Mouse (Mus musculus) CH12.LX (cell line): ENCODE measurements around the gene Comt. TPM values are rescaled to one million over a fixed set of nuclear protein-coding genes. Genes with fewer than 3 reads are reported as not detected.

Source experiments
- DNase-seq: peaks from one replicate; pipeline ENCODE4 v3.0.0-alpha.2; 2013; ENCODE audit errors: extremely low read depth
- H3K27ac ChIP-seq: 2 replicates; pipeline ENCODE4 v1.5.1; 2012; ENCODE audit warnings: low read depth, mild to moderate bottlenecking, control low read depth, moderate library complexity; ENCODE audit not compliant: insufficient read depth
- H3K27me3 ChIP-seq: replicated peaks from 2 replicates; pipeline ENCODE3; 2012; ENCODE audit warnings: inconsistent platforms
- H3K36me3 ChIP-seq, 2 experiments: replicated peaks in 1 of 2; 2 replicates each; pipeline versions ENCODE3 to v1.6.1; 2012; ENCODE audit warnings: inconsistent platforms in 1 of 2, low read length in 1 of 2, mild to moderate bottlenecking in 1 of 2, mixed read lengths in 1 of 2, moderate library complexity in 1 of 2; ENCODE audit not compliant: control insufficient read depth in 1 of 2, insufficient read depth in 1 of 2
- H3K4me1 ChIP-seq, 2 experiments: 2 replicates each; pipeline ENCODE4 v1.6.1; 2012; ENCODE audit warnings: inconsistent platforms in 1 of 2, moderate library complexity in 1 of 2; ENCODE audit not compliant: insufficient read depth in 2 of 2, control insufficient read depth in 1 of 2
- H3K4me2 ChIP-seq: 2 replicates; pipeline ENCODE4 v1.6.1; 2012; ENCODE audit warnings: low read depth, mild to moderate bottlenecking, control low read depth; ENCODE audit not compliant: poor library complexity, insufficient read depth, severe bottlenecking
- H3K4me3 ChIP-seq, 3 experiments: fragments of 150-350 bp in 1 of 3; sonication (generic) in 1 of 3; replicated peaks in 1 of 3; 2 replicates each; pipeline versions ENCODE3 to v1.5.1; 2011 to 2012; ENCODE audit warnings: low read depth in 2 of 3, low read length in 2 of 3, mild to moderate bottlenecking in 2 of 3, moderate library complexity in 2 of 3, control low read depth in 1 of 3, improper control_type of control experiment in 1 of 3, inconsistent platforms in 1 of 3, mixed read lengths in 1 of 3; ENCODE audit not compliant: poor library complexity in 1 of 3
- H3K79me2 ChIP-seq: replicated peaks from 2 replicates; pipeline ENCODE4 v1.6.1; 2012; ENCODE audit warnings: mild to moderate bottlenecking, moderate library complexity; ENCODE audit not compliant: control insufficient read depth, poor library complexity, insufficient read depth, severe bottlenecking; ENCODE audit errors: extremely low read depth
- H3K9ac ChIP-seq: 2 replicates; pipeline ENCODE4 v1.6.1; 2012; ENCODE audit warnings: low read depth, mild to moderate bottlenecking, control low read depth, moderate library complexity; ENCODE audit not compliant: insufficient read depth
- H3K9me3 ChIP-seq: replicated peaks from 2 replicates; pipeline ENCODE3; 2012; ENCODE audit warnings: low read length, inconsistent platforms, mixed read lengths
- ELF1 ChIP-seq: IDR thresholded peaks from 2 replicates; pipeline ENCODE4 v1.6.1; 2014; ENCODE audit warnings: low read depth, mild to moderate bottlenecking, inconsistent platforms, low read length, improper control_type of control experiment
- ETS1 ChIP-seq: conservative IDR thresholded peaks from 2 replicates; pipeline ENCODE4 v1.6.1; 2012; ENCODE audit warnings: low read depth, mild to moderate bottlenecking, inconsistent platforms, low read length, improper control_type of control experiment, moderate library complexity
- IRF4 ChIP-seq: IDR thresholded peaks from 2 replicates; pipeline ENCODE4 v1.6.1; 2014; ENCODE audit warnings: low read depth, mild to moderate bottlenecking, inconsistent platforms, low read length, improper control_type of control experiment
- KAT2A ChIP-seq: IDR thresholded peaks from 2 replicates; pipeline ENCODE4 v1.6.1; 2012; ENCODE audit warnings: low read length, improper control_type of control experiment, inconsistent platforms; ENCODE audit not compliant: insufficient replicate concordance
- MAX ChIP-seq: IDR thresholded peaks from 2 replicates; pipeline ENCODE4 v1.6.1; 2011; ENCODE audit warnings: low read length, improper control_type of control experiment
- MEF2A ChIP-seq: IDR thresholded peaks from 2 replicates; pipeline ENCODE4 v1.6.1; 2014; ENCODE audit warnings: low read depth, mild to moderate bottlenecking, inconsistent platforms, low read length, improper control_type of control experiment, borderline replicate concordance
- NELFE ChIP-seq: IDR thresholded peaks from 2 replicates; pipeline ENCODE4 v1.6.1; 2011; ENCODE audit warnings: low read depth, low read length, improper control_type of control experiment
- PAX5 ChIP-seq: IDR thresholded peaks from 2 replicates; pipeline ENCODE4 v1.6.1; 2012; ENCODE audit warnings: low read length, inconsistent platforms, mixed read lengths
- POLR2AphosphoS2 ChIP-seq: IDR thresholded peaks from 2 replicates; pipeline ENCODE4 v1.6.1; 2011; ENCODE audit warnings: low read depth, low read length, improper control_type of control experiment
- UBTF ChIP-seq: IDR thresholded peaks from 2 replicates; pipeline ENCODE4 v1.6.1; 2012; ENCODE audit warnings: low read depth, mild to moderate bottlenecking, inconsistent platforms, low read length, improper control_type of control experiment, moderate library complexity
- USF2 ChIP-seq: conservative IDR thresholded peaks from 2 replicates; pipeline ENCODE4 v1.6.1; 2011; ENCODE audit warnings: low read depth, low read length, improper control_type of control experiment
- ZC3H11A ChIP-seq: IDR thresholded peaks from 2 replicates; pipeline ENCODE4 v1.6.1; 2012; ENCODE audit warnings: low read depth, mild to moderate bottlenecking, inconsistent platforms, low read length, improper control_type of control experiment
- ZKSCAN1 ChIP-seq: IDR thresholded peaks from 2 replicates; pipeline ENCODE4 v1.6.1; 2012; ENCODE audit warnings: low read depth, inconsistent platforms, low read length, improper control_type of control experiment, borderline replicate concordance
- ZMIZ1 ChIP-seq: IDR thresholded peaks from 2 replicates; pipeline ENCODE4 v1.6.1; 2012; ENCODE audit warnings: low read depth, mild to moderate bottlenecking, inconsistent platforms, low read length, improper control_type of control experiment
- ZNF384 ChIP-seq: IDR thresholded peaks from 2 replicates; pipeline ENCODE4 v1.6.1; 2012; ENCODE audit warnings: low read depth, low read length, improper control_type of control experiment, inconsistent platforms
- dilution Hi-C: fragments of 300-500 bp; cut with MboI; formaldehyde crosslinking; loops from 2 replicates; pipeline ENCODE4 v1.14.3; 2020; ENCODE audit warnings: low sequenced_read_pairs; ENCODE audit not compliant: extremely low pct_unique_long_range_greater_than_20kb, extremely low pct_ligation_motif_present
- in situ Hi-C: fragments of 300-500 bp; cut with MboI; formaldehyde crosslinking; loops from 3 replicates; pipeline ENCODE4 v1.14.3; 2019; ENCODE audit warnings: low sequenced_read_pairs, low pct_ligation_motif_present, low pct_unique_long_range_greater_than_20kb, mixed read lengths
- polyA plus RNA-seq: library from polyadenylated mRNA; unstranded; fragments of >175 nt; gene quantifications from 2 replicates; pipeline ENCODE4 v1.2.1, GENCODE M21; 2012; ENCODE audit warnings: low read depth; ENCODE audit not compliant: insufficient read length
- total RNA-seq, 2 experiments: library from RNA; depleted of rRNA; stranded (reverse); fragments of 300-350 nt in 1 of 2; fragments of >200 nt in 1 of 2; gene quantifications; 2 replicates each; pipeline ENCODE4 v1.2.3; 2012 to 2014

Gene Comt
- total and polyA plus RNA-seq, 3 experiments, result 74.0 to 91.6 (median 84.8) TPM

DNA sequence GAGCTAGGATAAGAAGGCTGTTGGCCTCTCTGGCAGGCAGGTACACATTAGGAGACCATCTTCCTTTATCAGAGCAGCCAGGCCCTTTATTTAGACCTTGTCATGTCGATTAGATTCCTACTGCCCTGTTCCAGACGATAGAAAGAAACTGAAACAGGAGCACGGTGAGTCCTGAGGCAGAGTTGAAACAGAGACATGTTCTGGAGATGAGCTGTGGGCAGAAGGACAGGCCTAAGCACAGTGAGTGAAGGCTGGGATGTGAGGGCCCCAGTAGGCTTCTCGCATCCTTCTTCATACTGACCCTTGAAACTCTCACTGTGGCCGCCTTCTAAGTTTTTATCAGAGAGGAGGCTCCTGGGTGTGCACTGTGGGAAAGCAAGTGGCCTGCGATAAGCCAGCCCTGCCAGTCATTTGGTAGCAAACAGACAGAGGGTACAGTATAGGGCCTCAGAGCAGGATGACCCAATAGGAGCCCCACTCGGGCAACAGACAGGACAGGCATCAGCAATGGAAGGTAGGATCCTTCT is 1.9 kb upstream of the Comt start:
- no peaks in the 10 kb centered on the region for H3K9me3 ChIP-seq
- H3K4me2 ChIP-seq, result no peak overlapping the region
- TF ChIP-seq ELF1 (no peak), ZMIZ1 (no peak), KAT2A (no peak), IRF4 (no peak), ZNF384 (no peak), POLR2AphosphoS2 (no peak), ZKSCAN1 (no peak), UBTF (no peak), USF2 (no peak), MAX (no peak), ZC3H11A (no peak), MEF2A (no peak)
- TF ChIP-seq, all 38 proteins: peak for 0
- in situ Hi-C loops (no loop called here), dilution Hi-C loops (no loop called here)
- peaks cover 6% of the 10 kb centered on the region for H3K79me2 ChIP-seq
- no peak for DNase-seq
- peaks cover 0 to 41% of the 10 kb centered on the region in 2 experiments for H3K36me3 ChIP-seq
- H3K27ac ChIP-seq, result no peak overlapping the region
- no peak overlapping the region for H3K9ac ChIP-seq
- no peak overlapping the region for H3K4me3 ChIP-seq
- peaks cover 16 to 38% of the 10 kb centered on the region in 2 experiments for H3K4me1 ChIP-seq
- H3K27me3 ChIP-seq, result no peaks in the 10 kb centered on the region

DNA sequence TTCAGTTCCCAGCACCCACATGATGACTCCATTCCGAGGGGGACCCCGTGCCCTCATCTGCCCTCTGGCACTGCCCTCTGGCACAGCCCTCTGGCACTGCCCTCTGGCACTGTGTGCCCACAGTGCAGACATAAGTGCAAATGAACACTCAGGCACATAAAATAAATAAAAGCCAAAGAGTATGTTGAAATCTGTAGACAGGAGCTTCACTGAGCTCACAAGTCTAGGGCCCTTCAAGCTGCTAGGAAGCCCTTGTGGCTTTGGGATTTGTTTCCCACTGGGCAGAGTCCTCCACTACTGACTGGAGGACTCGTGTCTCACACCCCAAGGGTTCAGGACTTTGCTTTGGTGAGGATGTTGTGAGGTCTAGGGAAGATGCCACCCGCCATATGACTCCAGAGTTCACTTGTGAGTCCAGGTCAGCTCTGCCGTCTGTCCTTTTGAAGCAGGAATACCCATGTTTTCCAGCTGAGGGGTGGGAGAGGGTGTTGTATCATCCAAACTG is 1.4 kb upstream of the Comt start:
- H3K4me2 ChIP-seq, result no peak overlapping the region
- dilution Hi-C loops, result no loop called here
- peaks cover 6% of the 10 kb centered on the region for H3K79me2 ChIP-seq
- in situ Hi-C loops, result no loop called here
- TF ChIP-seq ETS1, result no peak
- no peak for TF ChIP-seq PAX5
- no peak for TF ChIP-seq ZMIZ1
- TF ChIP-seq NELFE, result no peak
- H3K27me3 ChIP-seq, result no peaks in the 10 kb centered on the region
- peaks cover 16 to 44% of the 10 kb centered on the region in 2 experiments for H3K4me1 ChIP-seq
- no peak overlapping the region for H3K9ac ChIP-seq
- H3K4me3 ChIP-seq, result no peak overlapping the region
- no peaks in the 10 kb centered on the region for H3K9me3 ChIP-seq
- DNase-seq, result no peak
- no peak overlapping the region for H3K27ac ChIP-seq
- H3K36me3 ChIP-seq, result peaks cover 3 to 44% of the 10 kb centered on the region in 2 experiments
